Comparison of ENCODE assay signal across 13 mouse cellular contexts in the genomic region with DNA sequence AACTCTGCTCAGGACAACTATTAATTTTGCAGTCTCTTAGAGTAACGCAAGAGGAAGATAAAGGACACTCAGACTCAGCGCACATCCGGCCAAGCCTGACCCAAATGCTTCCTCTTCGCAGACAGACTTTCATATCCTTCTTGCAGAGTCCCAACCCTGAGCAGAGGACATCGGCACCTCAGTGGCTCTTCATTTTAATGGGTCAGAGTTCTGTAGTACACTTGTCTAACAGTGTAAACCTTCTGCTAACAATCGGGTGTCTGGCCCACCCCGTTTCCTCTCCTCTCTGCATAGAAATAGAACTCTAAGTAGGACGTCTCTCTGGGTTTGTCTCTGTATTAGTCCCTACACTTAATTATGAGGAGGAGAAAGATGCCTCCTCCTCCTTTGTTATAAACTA. TPM values are rescaled to one million over a fixed set of nuclear protein-coding genes. Genes with fewer than 3 reads are reported as not detected.
"Had no signal": no experiment of that assay in that cellular context is flagged by ENCODE, and none has a peak within 500 bp of the region (broad histone marks: within the 10 kb centered on the region; RNA-seq: fewer than 3 reads in every experiment).

No protein-coding gene starts in this region.

- H3K36me3 ChIP-seq: limb, embryonic 13.5 days; neural tube, embryonic 12.5 days had no signal

- DNase-seq: kidney, adult 11 months; left cerebral cortex, postnatal 4 days; lung, adult 18-20 months; right cerebral cortex, adult 18-20 months; right cerebral cortex, postnatal 25 days; thymus, adult 18-20 months; thymus, postnatal 14 days had no signal

- H3K9ac ChIP-seq: limb, embryonic 13.5 days; liver, embryonic 14.5 days; neural tube, embryonic 12.5 days had no signal

- H3K4me2 ChIP-seq: limb, embryonic 13.5 days; neural tube, embryonic 12.5 days had no signal

- H3K27ac ChIP-seq: kidney, postnatal 0 days; limb, embryonic 13.5 days; liver, embryonic 14.5 days; neural tube, embryonic 12.5 days; stomach, postnatal 0 days had no signal

- H3K4me1 ChIP-seq: limb, embryonic 13.5 days; neural tube, embryonic 12.5 days had no signal

- H3K9me3 ChIP-seq: neural tube, embryonic 12.5 days had no signal

- H3K4me3 ChIP-seq: limb, embryonic 13.5 days; neural tube, embryonic 12.5 days had no signal

- H3K27me3 ChIP-seq: neural tube, embryonic 12.5 days had no signal

RNA-seq across cellular contexts. Expression of gene Sox2, which starts 20.2 kb away (rescaled TPM):
- polyA plus RNA-seq: kidney, postnatal 0 days; liver, adult 2 months had no signal
